Mouse (Mus musculus) WW6 (cell line): ENCODE results near the gene Creg2.
A peak's percentile ranks its signal among the peaks of the same experiment; 100 is the strongest.
"Not testable (repeated sequence)": the region's sequence is repeated elsewhere in the genome, so short reads cannot be mapped to it uniquely, and the experiment has no call there.

Experiments
- DNase-seq: peaks from one replicate; pipeline ENCODE4 v3.0.0-alpha.2; 2013; ENCODE audit warnings: low read depth, low spot score

Gene Creg2

DNA sequence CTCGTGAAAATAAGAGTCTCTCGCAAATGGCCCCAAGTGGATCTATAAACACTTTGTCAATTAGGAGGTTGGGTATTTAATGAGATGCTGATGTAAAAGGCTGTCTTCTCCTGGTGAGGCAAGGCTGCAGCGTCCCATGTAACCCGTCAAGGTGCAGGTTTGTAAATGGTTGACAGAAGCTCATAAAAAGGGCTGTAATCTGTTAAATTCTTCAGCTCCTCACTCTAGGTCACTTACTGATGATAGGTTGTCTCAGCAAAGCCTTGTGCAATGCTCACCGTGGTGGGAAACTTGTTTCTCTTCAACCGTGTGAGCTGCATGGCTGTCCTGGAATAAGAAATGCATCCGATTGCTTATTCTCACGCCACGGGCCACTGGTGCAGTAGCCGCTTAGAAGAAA is 57.4 kb downstream of the Creg2 start:
- DNase-seq: no peak

DNA sequence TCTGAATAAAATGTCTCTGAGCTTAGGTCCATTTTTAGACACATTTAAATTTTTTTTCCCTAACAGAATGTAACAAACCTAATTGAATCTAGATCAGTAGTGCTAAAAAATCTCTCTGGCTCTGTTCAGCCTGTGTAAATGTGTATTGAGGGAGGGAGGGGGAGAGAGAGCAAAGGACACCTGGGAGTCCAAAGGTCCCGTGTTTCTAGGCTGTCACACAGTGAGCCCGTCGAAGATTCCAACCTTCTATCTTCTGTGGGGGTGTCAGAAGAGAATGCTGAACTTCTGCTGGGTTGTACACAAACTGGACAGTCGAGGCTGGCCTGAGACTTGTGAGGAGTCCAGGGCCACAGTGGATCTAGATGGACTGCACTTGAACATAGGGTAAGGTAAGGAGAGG is 59.2 kb downstream of the Creg2 start:
- DNase-seq: no peak

DNA sequence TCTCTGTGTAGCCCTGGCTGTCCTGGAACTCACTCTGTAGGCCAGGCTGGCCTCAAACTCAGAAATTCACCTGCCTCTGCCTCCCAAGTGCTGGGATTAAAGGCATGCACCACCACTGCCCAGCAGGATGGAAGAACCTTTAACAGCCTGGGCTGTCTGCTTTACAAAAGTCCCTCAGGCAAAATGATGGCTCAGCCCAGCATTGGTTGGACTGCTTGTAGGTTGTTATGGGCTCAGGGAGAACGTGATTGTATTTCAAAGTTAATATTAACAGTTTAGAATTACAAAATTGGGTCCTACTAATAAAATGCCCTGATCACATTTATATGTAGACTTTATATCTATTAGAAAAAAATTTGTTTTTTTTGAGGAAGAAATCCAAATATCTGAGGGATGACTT is 59.7 kb downstream of the Creg2 start:
- not testable (repeated sequence) for DNase-seq

GRCm38 (mm10) chr1:39590193-39590592 is 61.1 kb downstream of the Creg2 start:
- DNase-seq: no peak

DNA sequence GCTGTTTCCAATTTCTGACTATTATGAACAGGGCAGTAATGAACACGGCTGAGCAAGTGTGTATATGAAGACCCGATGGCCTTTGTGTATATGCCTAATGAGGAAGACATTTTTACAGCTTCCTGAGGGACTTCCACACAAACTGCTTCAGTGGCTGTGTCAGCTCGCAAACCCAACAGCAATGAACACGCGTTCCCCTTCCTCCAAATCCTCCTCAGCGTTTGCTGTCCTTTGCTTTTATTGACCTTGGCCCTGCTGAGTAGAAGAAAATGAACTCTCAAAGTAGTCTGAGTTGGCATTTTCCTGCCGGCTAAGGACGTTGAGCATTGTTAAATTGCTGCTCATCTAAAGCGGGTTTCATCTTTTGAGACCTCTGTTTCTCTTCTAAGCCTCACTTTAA is 65.9 kb downstream of the Creg2 start:
- DNase-seq: no peak

DNA sequence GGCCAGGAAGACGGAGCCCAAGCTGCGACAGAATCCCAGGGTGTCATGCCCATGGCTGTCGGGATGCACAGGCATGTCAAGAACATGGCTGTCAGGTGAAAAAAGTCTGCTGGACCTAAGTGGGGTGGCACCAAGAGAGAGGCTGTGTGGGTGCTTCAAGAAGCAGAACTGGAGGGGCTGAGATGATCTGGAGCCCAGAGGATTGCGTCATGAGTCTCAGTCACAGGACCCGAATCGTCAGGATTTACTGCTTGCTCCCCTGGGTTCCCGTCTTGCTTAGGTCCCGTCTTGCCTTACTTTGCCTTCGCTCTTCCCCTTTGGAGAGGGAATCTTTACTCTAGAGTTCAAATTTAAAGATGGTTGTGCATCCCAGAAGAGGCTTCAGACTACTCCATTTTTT is 68.1 kb downstream of the Creg2 start:
- DNase-seq: no peak

GRCm38 (mm10) chr1:39581215-39581614 is 70.1 kb downstream of the Creg2 start:
- no peak for DNase-seq

DNA sequence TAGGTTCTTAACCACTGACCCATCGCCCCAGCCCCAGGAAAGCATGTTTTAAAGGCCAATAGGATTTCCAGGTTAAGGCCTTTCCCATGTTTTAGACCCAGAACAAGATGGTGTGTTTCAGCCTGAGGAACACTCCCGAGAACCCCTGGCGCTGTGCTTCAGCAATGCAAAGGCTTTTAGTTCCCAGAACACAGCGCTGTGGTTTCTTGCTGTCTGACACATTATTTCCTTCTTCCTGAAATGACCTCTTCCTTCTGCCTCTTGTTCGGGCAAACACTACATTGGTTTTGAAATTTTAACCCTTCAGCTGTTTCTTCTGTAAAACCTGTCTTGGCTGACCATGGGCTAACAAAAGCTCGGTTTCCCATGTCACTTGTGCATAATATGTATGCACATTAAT is 72.1 kb downstream of the Creg2 start:
- no peak for DNase-seq

- DNase-seq: no peak
Measured at GRCm38 (mm10) chr1:39578446-39578845, 72.8 kb downstream of the Creg2 start.

- peak; percentile 70 for DNase-seq
Measured at GRCm38 (mm10) chr1:39577253-39577705, 74.0 kb downstream of the Creg2 start, which contains the start of gene Rnf149. Gene Rnf149 (minus strand): TSS chr1:39577405.

DNA sequence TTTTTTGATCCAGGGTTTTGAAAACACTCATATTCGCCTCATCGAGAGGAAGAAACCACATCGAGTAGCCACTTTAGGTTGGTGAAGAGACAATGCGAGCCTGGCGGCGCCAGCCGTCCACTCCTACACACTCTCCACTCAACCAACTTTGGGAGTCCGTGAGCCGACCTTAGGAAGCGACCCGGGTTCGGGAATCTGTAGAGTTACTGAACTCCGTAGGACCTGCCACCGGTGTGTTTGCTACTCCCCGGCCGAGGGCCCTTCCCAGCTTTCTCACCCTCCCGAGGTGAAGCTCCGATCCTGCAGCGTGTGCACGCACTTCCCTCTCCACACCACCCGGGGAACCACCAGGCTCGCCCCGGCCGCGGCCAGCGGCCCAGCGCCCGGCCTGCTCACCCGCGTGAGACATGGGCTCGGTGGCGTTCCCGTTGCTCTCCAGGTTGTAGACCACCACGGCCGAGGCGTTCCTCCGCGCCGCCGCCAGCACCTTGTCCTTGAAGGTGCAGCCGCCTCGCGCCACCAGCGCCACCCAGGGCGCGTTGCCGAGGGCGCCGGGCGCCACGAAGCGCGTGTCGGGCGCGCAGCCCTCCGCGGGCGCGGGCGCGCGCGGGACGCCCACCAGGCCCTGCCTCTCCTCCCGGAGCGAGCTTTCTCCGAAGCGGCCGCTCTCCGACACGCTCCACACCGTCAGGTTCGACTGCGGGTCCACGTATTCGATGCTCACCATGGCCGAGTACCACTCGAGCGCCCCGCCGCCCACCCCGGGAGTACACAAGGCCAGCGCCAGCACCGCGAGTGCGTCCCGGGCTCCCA is 74.6 kb downstream of the Creg2 start:
- DNase-seq: peak; percentile 18

DNA sequence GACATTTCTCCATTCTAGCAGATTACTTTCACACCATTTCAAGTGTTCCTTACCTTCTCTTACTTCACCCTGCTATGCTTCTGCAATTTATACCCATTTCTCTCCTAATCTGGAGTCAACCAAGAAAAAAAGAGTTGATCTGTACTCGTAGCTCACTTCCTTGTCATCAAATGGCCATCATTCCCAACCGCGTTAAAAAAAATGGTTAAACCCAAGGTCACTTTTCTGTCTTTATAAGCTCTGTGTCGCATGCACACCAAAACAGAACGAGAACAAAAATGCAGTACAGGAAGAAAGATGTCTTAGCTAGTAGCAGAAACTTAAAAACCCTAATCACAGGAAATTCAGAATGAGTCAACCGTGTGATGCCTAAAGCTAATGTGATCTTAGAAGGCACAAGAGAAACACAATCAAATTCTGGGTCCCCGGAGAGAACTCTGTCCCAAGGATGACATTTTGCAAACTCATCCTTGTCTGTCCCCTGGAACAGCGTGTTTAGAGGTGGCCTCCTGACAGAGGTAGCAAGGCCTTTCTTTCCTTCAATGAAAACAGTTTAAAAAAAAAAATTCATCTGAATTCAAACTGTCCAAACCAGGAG is 75.4 kb downstream of the Creg2 start:
- DNase-seq: no peak

GRCm38 (mm10) chr1:39573890-39574289 is 77.4 kb downstream of the Creg2 start:
- no peak for DNase-seq

DNA sequence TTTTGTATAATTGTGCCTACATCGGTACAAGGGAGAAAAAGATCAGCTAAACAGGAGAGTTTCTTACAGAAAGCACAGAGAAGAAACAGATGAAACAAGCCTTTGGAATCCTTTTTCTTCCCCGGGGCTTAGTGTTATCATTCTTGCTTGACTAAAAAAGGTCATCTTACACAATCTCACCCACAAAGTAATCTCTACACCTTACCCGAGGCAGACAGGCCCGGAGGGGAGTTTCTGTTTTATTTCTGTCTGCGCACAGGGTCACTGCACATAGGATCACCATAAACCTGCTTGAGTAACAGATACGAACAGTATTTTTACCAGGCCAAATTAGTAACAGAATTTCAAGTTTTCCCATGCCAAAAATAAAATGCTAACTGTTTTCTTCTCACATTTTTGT is 79.6 kb downstream of the Creg2 start:
- no peak for DNase-seq
